Mouse (Mus musculus): ENCODE results near the gene Ifit1bl2. TPM values are rescaled to one million over a fixed set of nuclear protein-coding genes. Genes with fewer than 3 reads are reported as not detected.
A peak's percentile ranks its signal among the peaks of the same experiment; 100 is the strongest.
"Not testable (repeated sequence)": the region's sequence is repeated elsewhere in the genome, so short reads cannot be mapped to it uniquely, and the experiment has no call there.

Gene Ifit1bl2
- polyA plus RNA-seq, 1 experiment from 2014 or later: 0.23 TPM

GRCm38 (mm10) chr19:34655227-34655805, 14.8 kb upstream of the Ifit1bl2 start:
- WGBS: 92% methylated on average over 10 of the region's 10 CpGs
- Histone ChIP-seq H3K27ac (ENCODE audit: low read depth, low read length) (no peak overlapping the region), H3K4me1 (ENCODE audit: control insufficient read depth, insufficient read depth, low read length) (no peaks in the 10 kb centered on the region), H3K9ac (replicated peaks; ENCODE audit: low read depth, low read length) (no peak overlapping the region), H3K4me2 (ENCODE audit: low read depth, low read length) (no peak overlapping the region), H3K36me3 (ENCODE audit: control insufficient read depth, insufficient read depth, low read length) (no peaks in the 10 kb centered on the region), H3K9me3 (ENCODE audit: control insufficient read depth, low read length) (no peaks in the 10 kb centered on the region), H3K4me3 (ENCODE audit: low read depth, low read length) (no peak overlapping the region), H3K27me3 (ENCODE audit: control insufficient read depth, insufficient read depth, low read length) (no peaks in the 10 kb centered on the region)
- ATAC-seq (ENCODE audit: low read depth): no peak

- Histone ChIP-seq H3K27ac (ENCODE audit: low read depth, low read length) (no peak overlapping the region), H3K9ac (replicated peaks; ENCODE audit: low read depth, low read length) (no peak overlapping the region), H3K4me3 (ENCODE audit: low read depth, low read length) (no peak overlapping the region), H3K36me3 (ENCODE audit: control insufficient read depth, insufficient read depth, low read length) (no peaks in the 10 kb centered on the region), H3K9me3 (ENCODE audit: control insufficient read depth, low read length) (no peaks in the 10 kb centered on the region), H3K27me3 (ENCODE audit: control insufficient read depth, insufficient read depth, low read length) (no peaks in the 10 kb centered on the region), H3K4me2 (ENCODE audit: low read depth, low read length) (no peak overlapping the region), H3K4me1 (ENCODE audit: control insufficient read depth, insufficient read depth, low read length) (no peaks in the 10 kb centered on the region)
- ATAC-seq (ENCODE audit: low read depth): no peak
- WGBS: 88% methylated on average over 6 of the region's 6 CpGs
Observed at GRCm38 (mm10) chr19:34650997-34651396, 10.5 kb upstream of the Ifit1bl2 start.

DNA sequence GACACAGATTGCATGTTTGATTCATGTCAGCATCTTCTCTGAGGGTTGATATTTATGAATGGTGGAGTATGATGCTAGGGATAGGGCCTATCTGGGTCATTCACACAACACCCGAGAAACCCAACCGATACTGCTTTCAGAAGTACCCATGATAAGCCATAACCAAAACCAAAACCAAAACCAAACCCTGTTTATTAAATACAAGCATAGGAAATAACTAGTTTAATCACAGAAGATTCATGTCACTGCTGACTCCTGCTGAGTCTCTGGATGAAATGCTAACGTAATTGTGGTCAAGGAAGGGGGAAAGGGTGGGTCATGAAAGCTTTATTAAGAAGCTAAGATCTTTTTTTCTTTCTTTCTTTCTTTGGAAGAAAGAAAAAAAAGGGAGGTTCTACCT, 9.7 kb upstream of the Ifit1bl2 start:
- Histone ChIP-seq H3K4me2 (ENCODE audit: low read depth, low read length) (no peak overlapping the region), H3K4me3 (ENCODE audit: low read depth, low read length) (no peak overlapping the region), H3K36me3 (ENCODE audit: control insufficient read depth, insufficient read depth, low read length) (no peaks in the 10 kb centered on the region), H3K9ac (replicated peaks; ENCODE audit: low read depth, low read length) (no peak overlapping the region), H3K9me3 (ENCODE audit: control insufficient read depth, low read length) (no peaks in the 10 kb centered on the region), H3K4me1 (ENCODE audit: control insufficient read depth, insufficient read depth, low read length) (no peaks in the 10 kb centered on the region), H3K27me3 (ENCODE audit: control insufficient read depth, insufficient read depth, low read length) (no peaks in the 10 kb centered on the region), H3K27ac (ENCODE audit: low read depth, low read length) (no peak overlapping the region)
- no peak for ATAC-seq (ENCODE audit: low read depth)
- 92% methylated on average over 3 of the region's 3 CpGs for WGBS

DNA sequence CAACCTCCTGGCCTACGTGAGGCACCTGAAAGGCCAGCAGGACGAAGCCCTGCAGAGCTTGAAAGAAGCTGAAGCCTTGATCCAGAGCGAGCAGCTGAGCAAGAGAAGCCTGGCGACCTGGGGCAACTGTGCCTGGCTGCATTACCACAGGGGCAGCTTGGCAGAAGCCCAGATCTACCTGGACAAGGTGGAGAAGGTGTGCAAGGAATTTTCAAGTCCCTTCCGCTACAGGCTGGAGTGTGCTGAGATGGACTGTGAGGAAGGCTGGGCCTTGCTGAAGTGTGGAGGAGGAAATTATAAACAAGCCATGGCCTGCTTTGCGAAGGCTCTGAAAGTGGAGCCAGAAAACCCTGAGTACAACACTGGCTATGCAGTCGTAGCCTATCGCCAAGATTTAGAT, 7.1 kb upstream of the Ifit1bl2 start:
- not testable (repeated sequence) for H3K4me3 ChIP-seq (ENCODE audit: low read depth, low read length); H3K9me3 ChIP-seq (ENCODE audit: control insufficient read depth, low read length); H3K27me3 ChIP-seq (ENCODE audit: control insufficient read depth, insufficient read depth, low read length); H3K27ac ChIP-seq (ENCODE audit: low read depth, low read length); H3K4me2 ChIP-seq (ENCODE audit: low read depth, low read length); H3K9ac ChIP-seq (replicated peaks; ENCODE audit: low read depth, low read length); ATAC-seq (ENCODE audit: low read depth); H3K36me3 ChIP-seq (ENCODE audit: control insufficient read depth, insufficient read depth, low read length); H3K4me1 ChIP-seq (ENCODE audit: control insufficient read depth, insufficient read depth, low read length)
- WGBS: 93% methylated on average over 6 of the region's 8 CpGs

DNA sequence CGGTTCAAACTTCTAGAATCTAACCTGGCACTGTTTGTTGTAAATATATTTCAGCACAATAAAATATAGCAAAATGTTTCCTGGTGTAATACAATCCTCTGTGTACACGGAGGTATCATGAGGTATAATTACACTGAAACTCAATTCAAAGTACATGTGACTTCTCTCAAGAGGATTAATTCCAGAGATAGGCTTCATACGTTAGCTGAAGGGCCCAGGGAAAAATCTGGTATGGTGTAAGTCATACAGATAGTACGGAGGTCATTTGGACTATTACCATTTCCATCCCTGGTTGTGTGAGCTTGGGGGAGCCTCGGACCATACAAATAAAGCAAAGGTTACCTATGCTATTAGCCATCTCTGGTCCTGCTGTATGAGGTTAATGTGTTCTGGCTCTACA, 2.1 kb upstream of the Ifit1bl2 start:
- 84% methylated on average over 5 of the region's 5 CpGs for WGBS
- Histone ChIP-seq H3K4me3 (ENCODE audit: low read depth, low read length) (no peak overlapping the region), H3K27me3 (ENCODE audit: control insufficient read depth, insufficient read depth, low read length) (no peaks in the 10 kb centered on the region), H3K27ac (ENCODE audit: low read depth, low read length) (no peak overlapping the region), H3K9ac (replicated peaks; ENCODE audit: low read depth, low read length) (no peak overlapping the region), H3K4me1 (ENCODE audit: control insufficient read depth, insufficient read depth, low read length) (no peaks in the 10 kb centered on the region), H3K4me2 (ENCODE audit: low read depth, low read length) (no peak overlapping the region), H3K36me3 (ENCODE audit: control insufficient read depth, insufficient read depth, low read length) (no peaks in the 10 kb centered on the region), H3K9me3 (ENCODE audit: control insufficient read depth, low read length) (no peaks in the 10 kb centered on the region)
- no peak for ATAC-seq (ENCODE audit: low read depth)

DNA sequence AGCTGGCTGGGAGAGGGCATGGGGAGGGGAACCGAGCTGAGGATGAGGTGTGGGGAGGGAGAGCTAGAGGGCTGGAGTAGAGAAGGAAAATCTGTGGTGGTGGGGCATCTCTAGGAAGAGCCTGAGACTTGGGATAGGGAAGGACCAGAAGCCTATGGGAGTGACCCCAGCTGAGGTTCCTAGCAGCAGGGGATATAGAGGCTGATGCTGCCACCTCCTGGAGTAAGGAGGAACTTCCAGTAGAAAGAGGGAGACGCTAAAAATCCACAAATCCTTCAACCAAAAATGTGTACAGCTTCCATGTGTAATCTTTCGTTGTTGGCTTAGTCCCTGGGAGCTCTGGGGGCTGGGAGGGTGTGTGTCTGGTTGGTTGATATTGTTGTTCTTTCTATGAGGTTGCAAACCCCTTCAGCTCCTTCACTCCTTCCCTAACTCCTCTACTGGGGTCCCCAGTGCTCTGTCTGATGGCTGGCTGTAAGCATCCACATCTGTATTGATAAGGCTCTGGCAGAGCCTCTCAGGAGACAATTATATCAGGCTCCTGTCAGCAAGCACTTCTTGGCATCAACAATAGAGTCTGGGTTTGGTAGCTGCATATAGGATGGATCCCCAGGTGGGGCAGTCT, 3.5 kb downstream of the Ifit1bl2 start:
- WGBS: 23% methylated on average over 3 of the region's 3 CpGs

DNA sequence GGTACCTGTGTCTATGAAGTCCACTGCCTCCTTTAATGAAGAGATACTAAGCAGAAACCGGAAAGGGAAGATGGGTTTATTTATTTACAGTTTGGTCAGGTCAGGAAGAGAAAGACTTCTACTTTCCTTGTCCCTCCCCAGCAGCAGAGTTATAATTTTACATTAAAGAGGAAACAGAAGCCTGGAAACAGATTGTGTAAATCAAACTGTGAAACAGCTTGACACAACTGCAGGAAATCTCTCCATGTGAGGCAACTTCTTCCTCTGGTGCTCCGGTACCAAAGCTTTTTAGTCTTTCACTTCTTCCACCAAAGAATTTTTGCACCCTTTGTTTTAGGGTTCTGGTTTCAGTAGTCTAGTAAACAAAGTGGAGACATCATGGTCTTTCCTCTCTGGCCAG, 7.1 kb downstream of the Ifit1bl2 start:
- WGBS: 75% methylated on average over 2 of the region's 2 CpGs
- no peak overlapping the region for H3K4me3 ChIP-seq (ENCODE audit: low read depth, low read length)
- ATAC-seq (ENCODE audit: low read depth): no peak
- no peaks in the 10 kb centered on the region for H3K9me3 ChIP-seq (ENCODE audit: control insufficient read depth, low read length)
- no peaks in the 10 kb centered on the region for H3K4me1 ChIP-seq (ENCODE audit: control insufficient read depth, insufficient read depth, low read length)
- no peaks in the 10 kb centered on the region for H3K36me3 ChIP-seq (ENCODE audit: control insufficient read depth, insufficient read depth, low read length)
- H3K9ac ChIP-seq (replicated peaks; ENCODE audit: low read depth, low read length): no peak overlapping the region
- H3K4me2 ChIP-seq (ENCODE audit: low read depth, low read length): no peak overlapping the region
- H3K27ac ChIP-seq (ENCODE audit: low read depth, low read length): no peak overlapping the region
- no peaks in the 10 kb centered on the region for H3K27me3 ChIP-seq (ENCODE audit: control insufficient read depth, insufficient read depth, low read length)

More for the DNA sequence above, 3.5 kb downstream of the Ifit1bl2 start:
- Histone ChIP-seq H3K9ac (replicated peaks; ENCODE audit: low read depth, low read length) (no peak overlapping the region), H3K27ac (ENCODE audit: low read depth, low read length) (no peak overlapping the region), H3K9me3 (ENCODE audit: control insufficient read depth, low read length) (no peaks in the 10 kb centered on the region), H3K36me3 (ENCODE audit: control insufficient read depth, insufficient read depth, low read length) (no peaks in the 10 kb centered on the region), H3K27me3 (ENCODE audit: control insufficient read depth, insufficient read depth, low read length) (no peaks in the 10 kb centered on the region), H3K4me1 (ENCODE audit: control insufficient read depth, insufficient read depth, low read length) (no peaks in the 10 kb centered on the region), H3K4me2 (ENCODE audit: low read depth, low read length) (no peak overlapping the region), H3K4me3 (ENCODE audit: low read depth, low read length) (no peak overlapping the region)
- ATAC-seq (ENCODE audit: low read depth): peak; percentile 82

DNA sequence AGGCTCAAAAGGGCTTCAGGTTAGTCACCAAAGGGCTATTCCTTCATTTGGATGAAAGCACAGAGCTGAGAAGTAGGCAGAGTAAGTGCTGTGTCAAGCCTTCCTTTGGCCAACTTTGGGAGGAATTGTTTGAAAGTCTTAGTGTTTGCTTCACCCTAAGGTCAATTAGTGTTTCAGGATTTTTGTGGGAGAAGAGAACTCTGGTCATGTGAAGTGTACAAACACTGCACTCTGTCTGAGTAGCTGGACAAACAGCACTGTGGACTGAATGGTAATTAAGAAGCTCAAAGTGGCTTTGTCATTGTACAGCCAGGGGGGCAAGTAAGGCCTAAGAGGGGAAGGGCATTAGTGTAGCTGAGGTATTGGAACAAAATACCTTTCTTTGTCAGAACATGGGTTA, 9.1 kb downstream of the Ifit1bl2 start:
- H3K4me1 ChIP-seq (ENCODE audit: control insufficient read depth, insufficient read depth, low read length): no peaks in the 10 kb centered on the region
- no peaks in the 10 kb centered on the region for H3K9me3 ChIP-seq (ENCODE audit: control insufficient read depth, low read length)
- H3K27me3 ChIP-seq (ENCODE audit: control insufficient read depth, insufficient read depth, low read length): no peaks in the 10 kb centered on the region
- no peaks in the 10 kb centered on the region for H3K36me3 ChIP-seq (ENCODE audit: control insufficient read depth, insufficient read depth, low read length)
- no peak for ATAC-seq (ENCODE audit: low read depth)
- no peak overlapping the region for H3K27ac ChIP-seq (ENCODE audit: low read depth, low read length)
- H3K4me2 ChIP-seq (ENCODE audit: low read depth, low read length): no peak overlapping the region
- H3K9ac ChIP-seq (replicated peaks; ENCODE audit: low read depth, low read length): no peak overlapping the region
- H3K4me3 ChIP-seq (ENCODE audit: low read depth, low read length): no peak overlapping the region

DNA sequence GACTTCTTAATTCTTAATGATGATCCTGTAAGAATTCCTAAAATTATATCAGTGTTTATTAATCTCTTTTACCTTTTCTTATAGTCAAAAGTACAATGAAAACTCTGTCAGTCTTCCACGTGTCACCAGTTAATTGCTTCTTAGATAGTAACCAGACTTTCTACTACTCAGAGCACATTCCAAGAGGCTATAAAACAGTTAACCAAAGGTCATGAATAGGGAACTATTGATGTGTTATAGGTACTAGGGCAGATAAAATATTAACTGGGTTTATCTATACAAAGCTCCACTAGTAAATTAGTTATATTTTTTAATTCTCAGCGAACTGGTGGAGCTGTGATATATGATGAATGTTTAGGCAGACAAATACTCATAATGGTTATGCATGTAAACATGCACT, 13.0 kb downstream of the Ifit1bl2 start:
- H3K4me1 ChIP-seq (ENCODE audit: control insufficient read depth, insufficient read depth, low read length): no peaks in the 10 kb centered on the region
- H3K27ac ChIP-seq (ENCODE audit: low read depth, low read length): no peak overlapping the region
- no peaks in the 10 kb centered on the region for H3K9me3 ChIP-seq (ENCODE audit: control insufficient read depth, low read length)
- H3K9ac ChIP-seq (replicated peaks; ENCODE audit: low read depth, low read length): no peak overlapping the region
- 55% methylated on average over 2 of the region's 2 CpGs for WGBS
- no peaks in the 10 kb centered on the region for H3K36me3 ChIP-seq (ENCODE audit: control insufficient read depth, insufficient read depth, low read length)
- H3K4me3 ChIP-seq (ENCODE audit: low read depth, low read length): no peak overlapping the region
- no peak for ATAC-seq (ENCODE audit: low read depth)
- no peaks in the 10 kb centered on the region for H3K27me3 ChIP-seq (ENCODE audit: control insufficient read depth, insufficient read depth, low read length)
- no peak overlapping the region for H3K4me2 ChIP-seq (ENCODE audit: low read depth, low read length)
